Mouse (Mus musculus): Measurements from ENCODE around the gene Btbd9.

Gene Btbd9

DNA sequence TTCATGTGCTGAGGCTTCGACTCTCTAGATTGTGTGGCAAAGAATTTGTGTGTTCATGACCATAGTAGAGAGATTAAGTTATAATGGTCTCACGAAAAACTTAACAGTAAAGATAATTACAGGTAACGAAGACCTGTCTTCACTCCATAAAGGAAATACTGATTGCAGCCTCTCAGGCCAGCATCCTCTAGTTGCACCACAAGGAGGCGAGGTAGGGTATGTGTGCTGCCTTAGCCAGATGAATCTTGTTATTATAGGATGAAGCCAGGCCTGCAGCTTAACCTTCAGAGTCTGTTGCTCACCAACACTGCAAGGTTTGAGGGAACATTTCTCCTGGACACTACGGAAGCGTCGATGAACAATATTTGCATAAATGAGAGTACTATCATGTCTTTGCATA lies 170.3 kb downstream of the Btbd9 start:
- DNase-seq (ENCODE audit: low read depth in 1 of 2, low spot score in 2 of 2), result no peak

DNA sequence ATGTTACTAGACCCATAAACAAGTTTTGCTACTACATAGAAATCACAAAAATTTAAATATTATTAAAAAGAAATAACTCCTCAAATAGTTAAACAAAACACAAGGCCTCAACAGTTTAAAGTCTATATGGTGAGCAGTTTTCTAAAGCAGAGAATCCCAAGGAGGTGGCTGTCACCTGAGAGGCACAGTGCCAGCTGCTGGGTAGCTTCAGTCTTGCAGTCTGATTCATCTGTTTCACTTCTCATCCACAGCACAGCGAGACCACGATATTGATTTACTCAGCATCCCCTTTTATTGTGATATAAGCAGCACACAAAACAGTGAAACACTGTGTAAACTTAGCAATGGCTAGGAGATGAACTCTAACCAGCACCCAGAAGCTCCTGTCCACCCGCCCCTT lies 173.4 kb downstream of the Btbd9 start:
- no peak for DNase-seq (ENCODE audit: low read depth in 1 of 2, low spot score in 2 of 2)

DNA sequence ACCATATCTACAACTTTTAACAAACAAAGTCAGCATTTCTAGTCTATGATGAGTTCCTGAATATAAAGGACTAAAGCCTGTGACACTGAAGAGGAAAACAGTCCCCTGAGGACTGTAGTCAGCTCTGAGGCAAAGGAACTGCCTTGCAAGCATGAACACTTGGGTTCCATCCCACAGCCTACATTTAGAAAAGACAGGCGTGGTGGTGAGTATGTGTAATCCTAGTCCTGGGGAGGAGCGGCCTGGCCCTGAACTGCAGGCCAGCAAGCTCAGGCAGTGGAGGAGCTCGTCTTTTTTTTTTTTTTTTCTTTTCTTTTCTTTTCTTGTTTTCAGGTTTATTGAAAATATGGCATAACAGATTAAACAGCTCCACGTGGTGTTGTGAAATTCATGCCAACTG lies 181.0 kb downstream of the Btbd9 start:
- DNase-seq (ENCODE audit: low read depth in 1 of 2, low spot score in 2 of 2), result no peak

DNA sequence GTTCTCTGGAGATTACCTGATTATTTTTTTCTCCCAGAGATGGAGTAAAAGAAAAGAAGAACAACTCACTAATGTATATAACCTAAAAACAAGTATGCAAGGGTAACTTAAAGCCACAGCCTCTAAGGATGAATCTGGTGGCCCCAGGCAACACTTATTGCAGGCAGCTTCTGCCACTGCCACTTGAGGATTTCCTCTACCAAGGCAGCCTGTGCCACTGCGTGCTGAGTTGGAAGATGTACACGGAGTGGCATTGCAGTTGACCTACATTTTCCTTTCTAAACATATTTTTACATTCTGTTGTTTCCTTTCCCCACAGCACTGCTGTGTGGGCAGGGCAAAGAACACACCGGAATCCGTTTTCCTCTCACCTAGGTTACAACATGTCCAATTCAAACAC lies 184.3 kb downstream of the Btbd9 start:
- DNase-seq (ENCODE audit: low read depth in 1 of 2, low spot score in 2 of 2), result no peak

DNA sequence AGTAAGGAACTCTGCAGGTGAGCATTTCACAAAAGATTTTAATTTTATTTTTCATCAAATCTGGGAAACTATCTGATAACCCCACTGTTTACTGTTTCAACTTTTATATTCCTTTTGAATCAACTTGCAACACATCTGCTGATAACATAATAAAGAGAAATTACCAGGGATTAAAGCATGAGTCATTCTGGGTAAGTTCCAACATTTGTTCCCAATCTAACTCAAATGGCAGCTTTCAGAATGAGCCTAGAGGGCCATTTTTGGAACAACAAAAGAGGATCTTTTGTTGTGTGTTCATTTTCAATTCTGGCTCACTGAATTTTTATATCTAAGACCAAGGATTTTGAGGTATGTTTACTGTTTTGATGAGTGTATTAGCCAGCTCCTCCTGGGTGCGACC lies 185.1 kb downstream of the Btbd9 start:
- DNase-seq (ENCODE audit: low read depth in 1 of 2, low spot score in 2 of 2), result no peak

DNA sequence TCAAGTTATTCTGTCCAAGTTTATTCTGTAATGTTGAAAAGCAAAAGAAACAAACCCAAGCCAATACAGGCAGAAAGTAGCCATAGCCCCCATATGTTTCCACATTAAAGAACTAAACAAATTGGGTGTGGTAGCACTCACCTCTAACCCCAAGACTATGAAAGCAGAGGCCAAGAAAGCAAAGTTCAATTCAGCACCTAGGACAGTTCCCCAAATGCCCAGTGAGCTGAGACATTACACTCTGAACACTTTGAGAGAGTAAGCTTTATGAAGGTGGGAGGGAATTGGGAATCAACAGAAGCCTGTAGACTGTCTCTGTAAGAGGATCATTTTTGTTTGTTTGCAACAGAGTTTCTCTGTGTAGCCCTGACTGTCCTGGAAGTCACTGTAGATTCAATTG lies 186.6 kb downstream of the Btbd9 start:
- DNase-seq (ENCODE audit: low read depth in 1 of 2, low spot score in 2 of 2), result no peak

DNA sequence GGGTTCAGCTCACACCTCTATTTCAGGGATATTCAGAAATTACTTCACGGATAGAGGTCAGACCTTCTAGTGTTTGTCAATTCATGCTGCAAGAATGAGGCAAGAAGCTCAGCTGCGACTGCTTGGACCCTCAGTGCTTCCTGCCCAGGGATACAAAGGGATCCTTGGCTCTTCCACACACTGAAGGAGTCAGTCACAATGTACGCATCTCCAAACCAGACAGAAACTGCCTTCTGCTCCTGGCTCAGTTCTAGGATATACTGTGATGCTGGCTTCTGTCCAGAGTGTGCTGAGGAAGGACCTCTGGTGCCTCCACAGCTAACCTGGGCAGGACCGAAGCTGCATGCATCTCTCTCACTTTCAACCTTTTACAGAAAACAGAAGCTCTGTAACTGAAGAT lies 187.5 kb downstream of the Btbd9 start:
- DNase-seq (ENCODE audit: low read depth in 1 of 2, low spot score in 2 of 2), result no peak

DNA sequence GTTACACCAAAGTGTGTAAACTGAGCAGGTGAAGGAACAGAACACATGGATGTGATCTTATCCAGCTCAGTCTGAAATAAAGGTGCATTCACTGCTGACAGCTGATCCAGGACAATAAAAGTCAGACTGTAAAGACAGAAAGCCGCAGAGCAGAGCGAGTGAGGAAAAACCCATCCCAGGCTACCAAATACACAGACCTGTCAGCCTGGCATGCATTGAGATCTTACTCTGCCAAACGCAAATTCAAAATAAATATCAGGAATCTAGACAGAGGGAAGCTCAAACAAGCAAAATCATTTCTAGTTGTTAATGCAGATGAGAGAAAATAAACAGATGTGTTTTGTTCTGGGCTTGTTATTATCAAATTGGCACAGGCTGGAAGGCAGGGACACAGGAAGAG lies 187.9 kb downstream of the Btbd9 start:
- DNase-seq (ENCODE audit: low read depth in 1 of 2, low spot score in 2 of 2), result no peak

DNA sequence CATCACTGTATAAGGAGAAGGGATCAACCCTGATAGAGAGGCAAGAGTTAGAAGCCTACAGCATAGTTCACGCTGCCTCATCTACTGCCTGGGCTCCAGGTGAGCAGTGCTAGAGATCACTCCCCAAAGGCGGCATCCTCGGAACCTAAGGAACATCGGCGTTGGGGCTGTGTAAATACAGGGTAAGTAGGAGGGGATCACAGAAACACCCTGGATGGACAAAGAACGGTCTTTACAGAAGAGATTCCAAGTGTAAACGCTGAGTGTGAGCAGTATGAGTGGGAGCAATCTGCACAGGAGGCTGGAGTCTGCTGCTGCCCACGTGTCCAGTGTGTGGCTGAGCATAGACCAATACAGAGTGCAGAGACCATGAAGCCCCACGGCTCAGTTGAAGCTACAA lies 190.0 kb downstream of the Btbd9 start:
- no peak for DNase-seq (ENCODE audit: low read depth in 1 of 2, low spot score in 2 of 2)

DNA sequence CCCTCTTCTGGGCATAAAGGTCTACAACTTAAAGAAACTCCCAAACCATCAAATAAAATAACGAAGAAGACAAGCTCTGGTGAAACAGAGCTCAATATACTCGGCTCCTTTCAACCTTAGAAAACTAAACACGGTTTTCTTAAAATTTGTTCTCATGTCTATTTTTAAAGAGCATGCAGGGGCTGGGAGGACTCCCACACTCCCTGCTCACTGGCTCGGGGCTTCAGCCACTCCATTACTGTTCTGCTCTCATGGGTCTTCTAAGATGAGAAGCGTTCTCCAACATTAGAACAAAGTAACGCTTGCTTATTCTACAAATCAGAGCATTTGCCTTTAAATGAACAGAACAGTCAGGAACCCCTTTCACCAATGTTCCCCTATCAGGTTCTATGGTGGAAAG lies 192.6 kb downstream of the Btbd9 start:
- DNase-seq (ENCODE audit: low read depth in 1 of 2, low spot score in 2 of 2), result no peak

DNA sequence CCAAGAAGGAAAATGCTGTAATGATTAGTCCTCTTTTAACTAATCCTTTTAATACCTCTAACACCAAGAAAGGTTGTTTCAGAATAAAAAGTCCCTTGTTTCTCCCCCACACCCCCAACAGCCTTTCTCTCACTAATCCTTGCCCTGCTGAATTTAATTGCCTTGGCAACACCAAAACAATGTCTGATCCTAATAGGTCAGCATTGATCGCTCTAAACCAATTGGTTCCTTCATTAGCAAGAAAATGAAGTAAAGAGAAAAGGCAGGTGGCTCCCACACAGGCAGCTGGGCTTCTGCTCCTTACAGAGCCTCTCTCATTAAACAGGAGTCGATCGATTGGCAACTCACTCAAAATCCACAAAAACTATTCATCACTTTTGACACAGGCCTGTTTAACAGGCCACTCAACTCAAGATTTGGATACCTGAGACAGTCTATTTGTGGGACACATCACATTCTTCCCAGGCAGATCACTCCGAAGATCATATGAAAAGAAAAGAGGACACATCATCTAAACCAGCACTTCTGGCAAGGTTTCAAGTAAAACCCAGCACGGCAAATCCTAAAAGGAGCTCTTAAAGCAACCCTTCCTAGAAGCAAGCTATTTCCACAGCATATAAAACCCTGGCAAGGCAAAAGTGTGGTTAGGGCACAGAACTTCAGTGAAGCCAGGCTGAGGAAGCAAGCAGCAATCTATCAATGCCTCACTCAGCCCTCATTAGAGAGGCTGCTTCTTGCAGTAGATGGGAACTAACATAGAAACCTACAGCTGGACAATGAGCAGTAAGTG lies 197.9 kb downstream of the Btbd9 start:
- no peak for DNase-seq (ENCODE audit: low read depth in 1 of 2, low spot score in 2 of 2)

DNA sequence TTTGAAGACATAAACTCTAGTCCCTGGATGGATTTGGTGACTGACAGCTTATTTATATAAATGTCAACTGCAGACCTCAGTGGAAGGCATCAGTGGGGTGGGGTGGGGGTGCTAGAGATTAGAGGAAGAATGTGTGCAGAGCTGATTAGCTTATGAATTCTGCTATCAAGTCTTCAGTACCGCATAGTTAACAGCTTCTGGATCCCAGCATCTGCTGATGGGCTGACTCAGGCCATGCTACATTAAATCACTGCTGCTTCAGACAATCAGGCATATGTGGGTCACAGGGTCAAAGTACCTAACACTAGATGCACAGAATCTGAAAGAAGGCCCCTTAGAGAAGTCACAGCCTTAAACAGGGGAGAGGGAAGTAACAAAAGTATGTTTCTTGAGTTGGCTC lies 198.5 kb downstream of the Btbd9 start:
- DNase-seq (ENCODE audit: low read depth in 1 of 2, low spot score in 2 of 2), result no peak

DNA sequence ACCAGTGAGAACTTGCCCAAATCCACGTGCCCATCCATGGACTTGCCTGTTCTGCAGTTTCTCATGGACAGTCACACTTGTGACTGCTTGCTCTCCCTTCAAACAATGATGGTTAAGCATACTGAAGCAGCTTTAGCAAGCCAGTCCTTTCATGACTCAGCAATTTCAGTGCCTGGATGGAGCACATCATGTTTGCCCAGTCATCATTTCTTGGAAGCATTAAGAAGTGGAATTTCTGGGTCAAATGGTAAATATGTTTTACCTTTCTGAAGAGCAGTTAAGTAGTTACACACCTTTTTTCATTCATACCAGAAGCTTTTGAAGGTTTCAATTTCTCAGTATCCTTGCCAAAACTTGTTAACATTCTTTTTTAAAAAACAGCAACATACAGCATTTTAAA lies 201.2 kb downstream of the Btbd9 start:
- no peak for DNase-seq (ENCODE audit: low read depth in 1 of 2, low spot score in 2 of 2)

DNA sequence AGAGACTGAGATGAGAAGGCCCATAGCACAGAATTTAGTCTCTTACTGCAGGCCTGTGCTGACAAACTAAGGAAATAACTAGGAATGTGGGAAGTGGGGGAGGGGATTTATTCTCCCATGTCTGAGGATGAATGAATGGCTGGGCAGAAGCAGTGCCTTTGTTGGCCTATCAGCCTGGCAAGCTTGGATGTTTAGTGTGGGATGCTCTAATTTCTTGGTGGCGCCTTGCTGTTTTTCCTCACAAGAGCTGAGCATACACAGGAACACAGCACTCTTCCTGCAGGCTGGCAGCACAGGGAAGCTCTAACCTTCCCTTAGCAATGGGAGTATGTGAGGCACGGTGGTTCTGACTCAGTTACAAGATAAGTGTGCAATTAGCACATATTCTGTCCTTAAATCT lies 207.7 kb downstream of the Btbd9 start:
- no peak for DNase-seq (ENCODE audit: low read depth in 1 of 2, low spot score in 2 of 2)

DNA sequence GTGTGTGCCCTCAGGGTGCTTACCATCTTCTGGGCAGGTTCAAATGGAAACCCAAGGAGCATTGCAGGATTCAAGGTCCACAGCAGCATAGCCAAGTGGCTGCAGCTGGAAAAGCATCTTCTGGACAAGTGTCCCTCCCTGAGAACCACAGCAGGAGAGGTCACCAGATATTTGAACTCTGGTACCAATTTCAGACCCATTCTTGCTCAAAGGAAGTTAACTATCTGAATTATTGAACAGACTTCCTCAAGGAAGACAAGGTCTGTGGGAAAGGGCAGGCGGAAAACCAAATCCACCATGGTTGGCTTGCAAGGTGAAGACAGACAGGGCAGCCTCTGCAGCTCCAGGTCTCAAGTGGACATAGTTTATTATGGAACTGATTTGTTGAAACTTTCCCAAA lies 211.6 kb downstream of the Btbd9 start:
- DNase-seq (ENCODE audit: low read depth in 1 of 2, low spot score in 2 of 2), result no peak

DNA sequence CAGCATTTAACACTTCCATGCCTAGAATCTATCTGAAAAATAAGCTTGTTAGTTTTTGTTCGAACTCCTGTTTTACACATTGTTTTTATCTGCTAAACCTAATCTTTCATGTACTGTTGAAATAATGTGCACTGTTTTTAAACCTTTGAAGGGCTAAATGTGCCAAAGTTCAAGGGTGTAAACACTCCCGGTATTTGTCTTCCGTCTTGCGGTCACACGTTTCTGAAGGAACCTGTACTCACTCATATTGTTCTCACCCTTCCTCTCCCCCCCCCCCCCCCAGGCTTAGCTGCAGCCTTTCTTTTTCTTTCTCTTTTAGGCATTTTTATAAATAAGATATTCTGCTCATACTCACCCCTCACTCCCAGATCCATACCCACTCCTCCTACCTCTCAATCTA lies 212.9 kb downstream of the Btbd9 start:
- DNase-seq (ENCODE audit: low read depth in 1 of 2, low spot score in 2 of 2), result no peak

DNA sequence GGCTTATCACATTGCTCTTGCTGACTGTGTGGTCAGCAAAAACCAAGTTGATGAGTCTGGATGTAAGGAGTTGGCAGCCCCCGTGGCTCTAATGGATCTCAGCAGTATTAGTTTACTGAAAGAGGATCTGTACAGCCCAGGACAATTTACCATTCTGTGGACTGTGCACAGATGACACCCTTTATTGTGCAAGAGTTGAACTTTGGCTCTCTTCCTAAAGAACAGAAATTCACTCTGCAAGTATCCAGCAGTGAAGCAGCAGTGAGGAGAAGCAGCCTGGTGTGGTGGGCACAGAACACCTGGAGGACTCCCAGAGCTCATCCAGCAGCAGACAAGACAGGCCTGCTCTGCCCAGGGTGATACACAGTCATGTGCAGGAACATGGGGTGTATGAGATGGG lies 215.6 kb downstream of the Btbd9 start:
- no peak for DNase-seq (ENCODE audit: low read depth in 1 of 2, low spot score in 2 of 2)

DNA sequence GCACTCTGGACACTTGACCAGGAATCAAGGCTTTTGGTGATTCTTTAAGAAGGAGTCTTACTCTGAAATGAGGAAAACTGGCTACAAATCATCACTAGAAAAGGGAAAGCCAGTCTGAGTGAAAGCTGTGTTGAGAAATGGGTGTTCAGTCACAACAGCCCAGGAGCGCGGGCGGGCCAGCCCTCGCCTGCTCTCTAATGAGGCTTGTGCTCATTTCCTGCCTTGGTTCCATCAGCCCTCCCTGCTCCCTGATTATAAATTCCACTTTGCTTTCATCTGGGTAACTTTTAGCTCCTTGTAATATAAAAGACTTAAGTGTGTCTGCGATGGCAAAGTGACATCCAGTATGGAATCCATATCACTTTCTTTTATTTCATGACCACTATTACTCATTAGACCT lies 216.9 kb downstream of the Btbd9 start:
- no peak for DNase-seq (ENCODE audit: low read depth in 1 of 2, low spot score in 2 of 2)

DNA sequence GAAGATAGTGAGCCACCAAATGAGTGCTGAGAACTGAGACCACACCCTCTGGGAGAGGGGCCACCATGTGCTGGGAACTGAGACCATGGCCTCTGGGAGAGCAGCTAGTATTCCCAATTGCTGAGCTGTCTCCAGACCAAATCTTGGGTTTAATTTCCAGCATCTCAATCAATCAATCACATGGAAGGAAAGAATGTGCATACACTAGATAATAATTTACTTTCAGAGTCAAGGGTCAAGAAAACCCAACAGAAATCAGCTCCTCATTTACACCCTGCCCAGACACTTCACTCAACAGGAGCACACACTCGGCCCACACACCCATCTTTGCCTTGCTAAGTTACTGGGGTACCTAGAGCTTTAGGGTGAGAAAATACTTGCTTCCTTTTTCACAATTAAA lies 220.9 kb downstream of the Btbd9 start:
- DNase-seq (ENCODE audit: low read depth in 1 of 2, low spot score in 2 of 2), result no peak

DNA sequence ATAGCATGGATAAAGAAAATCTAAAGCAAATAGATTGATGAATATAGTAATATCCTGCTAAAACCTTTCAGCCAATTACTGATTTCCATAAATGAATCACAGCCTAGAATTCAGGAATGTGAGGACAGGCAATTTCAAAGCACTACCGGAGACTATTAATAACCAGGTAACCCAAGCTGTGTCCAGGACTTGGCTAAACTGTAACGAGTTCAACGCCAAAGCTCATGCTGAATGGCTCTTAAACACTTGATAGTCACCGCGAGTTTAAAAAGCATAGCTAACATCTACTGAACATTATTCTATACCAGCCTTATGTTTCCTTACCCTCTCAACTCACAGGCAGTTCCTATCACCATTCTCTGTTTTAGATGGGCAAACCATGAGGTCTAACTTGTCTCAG lies 221.9 kb downstream of the Btbd9 start:
- no peak for DNase-seq (ENCODE audit: low read depth in 1 of 2, low spot score in 2 of 2)

DNA sequence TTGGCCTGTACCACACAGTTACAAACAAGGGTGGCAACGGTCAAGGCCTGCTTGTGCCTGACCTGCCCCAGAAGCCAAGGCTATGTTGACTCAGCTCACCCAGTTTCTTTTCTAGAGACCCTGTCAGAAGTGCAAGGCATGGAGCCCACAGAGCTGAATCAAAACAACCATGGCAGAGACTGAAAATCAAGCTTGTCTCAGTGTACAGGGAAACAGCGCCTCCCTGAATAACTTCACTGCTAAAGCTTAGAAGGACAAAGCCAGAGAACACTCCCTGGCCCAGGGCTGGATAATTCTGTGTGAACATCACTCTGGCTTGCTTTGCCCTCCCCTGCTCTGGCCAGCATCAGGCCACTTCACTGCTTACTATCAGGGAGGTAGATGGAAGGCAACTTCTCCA lies 228.3 kb downstream of the Btbd9 start:
- no peak for DNase-seq (ENCODE audit: low read depth in 1 of 2, low spot score in 2 of 2)

DNA sequence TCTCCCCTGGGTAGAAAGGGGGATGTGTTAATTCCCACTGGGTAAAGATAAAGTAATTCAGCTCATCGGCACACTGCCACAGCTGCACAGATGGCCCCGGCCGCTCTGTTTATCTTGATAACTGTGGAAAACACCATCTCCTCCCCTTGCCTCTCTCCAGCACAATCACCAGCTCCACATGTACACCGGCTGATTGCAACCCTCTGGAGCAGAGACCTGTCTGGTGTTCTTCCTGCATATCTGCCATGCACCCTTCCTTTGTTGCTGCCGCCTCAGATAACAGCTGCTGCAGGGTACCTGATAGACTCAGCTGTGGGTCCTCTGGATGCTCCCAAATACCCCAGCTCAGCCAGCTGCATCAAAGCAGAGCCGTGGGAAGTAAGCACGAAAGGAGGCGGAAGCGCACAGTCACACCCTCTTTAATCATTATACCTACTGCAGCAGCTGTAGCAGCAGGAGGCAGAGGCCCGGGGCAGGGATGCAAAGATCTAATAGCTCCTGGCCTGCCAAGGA lies 229.1 kb downstream of the Btbd9 start:
- DNase-seq (ENCODE audit: low read depth in 1 of 2, low spot score in 2 of 2), result no peak

DNA sequence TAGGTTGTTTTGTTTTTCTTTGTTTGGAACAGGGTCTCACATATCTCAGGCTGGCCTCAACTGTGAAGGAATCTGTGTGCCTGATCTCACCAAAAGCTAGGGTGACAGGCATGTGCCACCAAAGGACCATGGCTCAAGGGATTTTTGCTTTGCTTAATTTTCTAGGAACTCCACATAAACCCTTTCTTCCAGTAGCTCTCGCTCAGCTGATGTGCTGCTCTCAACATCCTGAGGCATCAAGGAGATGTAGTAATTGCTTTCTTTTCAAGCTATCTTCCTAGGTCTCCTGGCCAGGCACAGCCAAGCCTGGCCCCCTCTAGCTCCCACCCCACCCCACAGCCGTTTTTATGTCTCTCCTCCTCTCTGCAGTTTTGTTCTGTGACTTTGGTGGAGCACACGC lies 231.3 kb downstream of the Btbd9 start:
- no peak for DNase-seq (ENCODE audit: low read depth in 1 of 2, low spot score in 2 of 2)

All from monocyte, adult 2 months (primary cell).